Mouse (Mus musculus) midbrain, embryonic 15.5 days (tissue): ENCODE measurements around the gene Olfr368. TPM values are rescaled to one million over a fixed set of nuclear protein-coding genes. Genes with fewer than 3 reads are reported as not detected.

Experiments
- polyA plus RNA-seq: library from polyadenylated mRNA; unstranded; fragments of >200 nt; fragmentation: Nextera tagmentation; extraction: Ambion mirVana; gene quantifications from 2 replicates; pipeline ENCODE4 v1.2.1, GENCODE M21; 2015

Olfr368 gene
- polyA plus RNA-seq, 1 experiment from 2014 or later = not detected

Other genes with a start within 250 kb of the Olfr368 start
- gene Olfr361, start 237.2 kb upstream of the Olfr368 start, polyA plus RNA-seq = not detected in 2 replicates
- gene Olfr362, start 208.6 kb upstream of the Olfr368 start, polyA plus RNA-seq = not detected in 2 replicates
- gene Olfr364-ps1, start 187.2 kb upstream of the Olfr368 start, polyA plus RNA-seq = not detected in 2 replicates
- not detected in 2 replicates for gene Olfr365, start 138.3 kb upstream of the Olfr368 start, polyA plus RNA-seq
- not detected in 2 replicates for gene Olfr366, start 114.9 kb upstream of the Olfr368 start, polyA plus RNA-seq
- 53.0 and 53.6 TPM in 2 replicates for gene Pdcl, start 32.8 kb downstream of the Olfr368 start, polyA plus RNA-seq
- gene Rc3h2, start 96.4 kb downstream of the Olfr368 start, polyA plus RNA-seq = 20.6 and 21.7 TPM in 2 replicates
- gene Zbtb26, start 116.6 kb downstream of the Olfr368 start, polyA plus RNA-seq = 7.5 and 7.7 TPM in 2 replicates
- 15.6 and 17.5 TPM in 2 replicates for gene Zbtb6, start 116.7 kb downstream of the Olfr368 start, polyA plus RNA-seq
- gene Rabgap1, start 116.8 kb downstream of the Olfr368 start, polyA plus RNA-seq = 51.6 and 52.7 TPM in 2 replicates
- gene Gpr21, start 189.8 kb downstream of the Olfr368 start, polyA plus RNA-seq = 16.3 and 18.5 TPM in 2 replicates